Mouse (Mus musculus) ES-Bruce4 (cell line): ENCODE measurements around the gene Pus7.

Experiments
- CTCF ChIP-seq: IDR thresholded peaks from one replicate; pipeline ENCODE4 v1.8.1; 2011; ENCODE audit warnings: low read depth, low read length
- EP300 ChIP-seq: IDR thresholded peaks from 2 replicates; pipeline ENCODE4 v1.6.1; 2011; ENCODE audit warnings: low read depth, low read length; ENCODE audit not compliant: insufficient read depth
- POLR2A ChIP-seq: IDR thresholded peaks from one replicate; pipeline ENCODE4 v1.8.1; 2011; ENCODE audit warnings: low read length; ENCODE audit not compliant: insufficient read depth

DNA sequence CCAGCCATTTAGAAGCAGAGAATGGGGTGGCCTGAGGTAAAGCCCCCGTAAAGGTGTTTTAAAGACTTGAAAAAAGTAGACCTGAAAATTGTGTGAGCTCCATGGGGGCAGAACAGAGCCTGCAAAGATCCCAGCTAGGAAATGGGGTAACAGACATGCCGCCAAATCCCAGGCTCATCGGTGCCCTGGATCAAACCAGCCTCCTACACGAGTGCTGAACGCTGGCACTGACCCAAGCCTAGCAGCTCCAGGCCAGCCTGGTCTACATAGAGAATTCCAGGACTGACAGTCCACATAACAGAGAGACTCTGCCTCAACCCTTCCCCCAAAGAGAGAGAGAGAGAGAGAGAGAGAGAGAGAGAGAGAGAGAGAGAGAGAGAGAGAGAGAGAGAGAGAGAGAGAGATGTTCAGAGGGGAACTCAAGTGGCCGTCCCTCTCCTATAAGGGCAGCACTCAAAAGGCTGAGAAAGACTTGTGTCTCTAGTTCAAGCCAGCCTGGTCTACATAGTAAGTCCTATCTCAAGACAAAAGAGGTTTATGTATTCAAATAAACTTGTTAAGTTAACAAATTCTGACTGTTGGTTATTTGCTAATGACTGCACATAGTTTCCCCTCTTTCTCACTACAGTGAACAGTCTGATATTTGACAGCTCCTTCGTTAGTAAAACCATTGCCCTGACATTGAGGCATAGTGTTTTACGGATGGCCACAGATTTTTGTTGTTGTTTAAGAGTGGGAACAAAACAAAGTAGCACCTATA, 1.3 kb downstream of the Pus7 start:
- TF ChIP-seq CTCF = no peak
- TF ChIP-seq POLR2A = no peak
- TF ChIP-seq EP300 = no peak
